Mouse (Mus musculus) mesoderm, embryonic 11.5 days (tissue): ENCODE data around the gene Cntn2.

Experiments
- DNase-seq: peaks from one replicate; pipeline ENCODE4 v3.0.0-alpha.2; 2012; ENCODE audit warnings: low read depth, low spot score

The Cntn2 gene

GRCm38 (mm10) chr1:132557901-132558631 lies 15.0 kb upstream of the Cntn2 start:
- peak; percentile 73 for DNase-seq

DNA sequence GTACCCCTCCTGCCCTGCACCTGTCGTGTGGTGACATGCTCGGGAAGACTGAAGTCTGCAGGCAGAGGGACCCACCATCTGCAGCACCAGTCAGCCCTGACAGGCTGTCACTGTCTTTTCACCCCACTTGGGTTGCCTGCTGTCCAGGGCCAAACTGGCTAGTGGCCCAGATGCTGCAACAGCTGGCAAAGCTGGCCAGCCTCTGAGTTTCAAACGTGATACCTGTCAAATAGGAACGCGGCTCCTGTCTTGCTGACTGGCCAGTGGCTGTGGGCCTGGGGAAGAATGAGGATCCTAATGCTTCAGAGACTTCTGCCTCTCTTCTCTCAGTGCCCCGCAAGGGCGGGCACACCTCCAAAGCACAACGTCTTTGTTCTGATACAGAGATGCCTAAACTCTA lies 733 bp upstream of the Cntn2 start:
- no peak for DNase-seq

GRCm38 (mm10) chr1:132541824-132542599 lies 1.0 kb downstream of the Cntn2 start:
- no peak for DNase-seq

GRCm38 (mm10) chr1:132541171-132541823 lies 1.8 kb downstream of the Cntn2 start:
- peak; percentile 56 for DNase-seq

DNA sequence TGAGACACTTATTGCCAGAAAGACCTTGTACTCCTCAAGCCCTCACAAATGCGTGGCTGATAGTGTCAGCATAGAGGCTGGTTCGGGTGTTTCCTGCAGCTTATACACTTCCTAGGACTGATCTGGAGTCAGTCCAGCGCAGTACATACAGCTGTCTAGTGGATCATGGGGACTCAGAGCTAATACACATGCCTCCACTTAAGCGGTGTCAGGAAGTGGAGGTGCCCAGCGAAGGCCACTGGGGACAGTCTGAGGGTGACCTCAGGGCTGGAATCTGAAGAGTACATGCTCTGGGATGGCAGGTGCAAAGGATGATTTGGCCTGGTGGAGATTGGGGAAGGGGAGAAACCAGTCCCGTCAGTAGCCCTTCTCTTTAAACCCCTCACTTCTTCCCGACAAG lies 2.4 kb downstream of the Cntn2 start:
- DNase-seq: no peak

GRCm38 (mm10) chr1:132537736-132538135 lies 5.3 kb downstream of the Cntn2 start:
- no peak for DNase-seq

- no peak for DNase-seq
Observed at GRCm38 (mm10) chr1:132536416-132536815, 6.6 kb downstream of the Cntn2 start.

- no peak for DNase-seq
Observed at GRCm38 (mm10) chr1:132535541-132535940, 7.5 kb downstream of the Cntn2 start.

GRCm38 (mm10) chr1:132533840-132534239 lies 9.2 kb downstream of the Cntn2 start:
- DNase-seq: no peak

GRCm38 (mm10) chr1:132532521-132532920 lies 10.5 kb downstream of the Cntn2 start:
- no peak for DNase-seq

- DNase-seq: peak; percentile 76
Observed at GRCm38 (mm10) chr1:132530631-132531191, 12.3 kb downstream of the Cntn2 start.

DNA sequence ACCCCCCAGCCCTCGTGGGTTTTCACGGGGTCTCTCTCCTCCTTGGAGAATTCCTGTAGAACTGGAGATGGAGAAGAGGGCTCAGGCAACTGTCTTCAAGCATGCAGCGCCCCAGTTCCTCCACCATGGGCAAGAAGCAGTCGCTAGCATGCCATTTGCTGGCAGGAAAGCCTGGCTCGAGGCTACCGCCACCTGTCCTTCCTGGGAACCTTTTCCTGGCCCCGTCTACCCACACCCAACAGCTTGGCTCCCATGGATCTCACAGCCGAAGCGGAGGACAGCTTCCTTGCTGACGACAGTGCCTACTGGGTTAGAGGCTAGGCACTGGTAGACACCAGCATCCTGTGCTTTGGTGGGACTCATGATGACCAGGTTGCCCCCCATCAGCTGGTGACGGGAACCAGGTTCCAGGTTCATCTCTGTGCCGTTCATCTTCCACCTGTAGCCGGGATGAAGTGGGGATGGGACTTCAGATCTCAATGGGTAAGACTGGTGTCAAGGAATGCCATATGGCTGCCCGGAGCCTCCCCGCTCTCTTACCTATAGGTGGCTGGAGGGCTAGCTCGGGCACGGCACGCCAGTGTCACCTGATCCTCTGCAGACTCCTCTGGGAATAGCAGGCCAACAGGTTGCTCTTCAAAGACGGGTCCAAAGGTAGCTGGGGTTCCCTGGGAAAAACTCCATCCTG lies 14.3 kb downstream of the Cntn2 start:
- no peak for DNase-seq

- DNase-seq: no peak
Observed at GRCm38 (mm10) chr1:132528071-132528470, 15.0 kb downstream of the Cntn2 start.

DNA sequence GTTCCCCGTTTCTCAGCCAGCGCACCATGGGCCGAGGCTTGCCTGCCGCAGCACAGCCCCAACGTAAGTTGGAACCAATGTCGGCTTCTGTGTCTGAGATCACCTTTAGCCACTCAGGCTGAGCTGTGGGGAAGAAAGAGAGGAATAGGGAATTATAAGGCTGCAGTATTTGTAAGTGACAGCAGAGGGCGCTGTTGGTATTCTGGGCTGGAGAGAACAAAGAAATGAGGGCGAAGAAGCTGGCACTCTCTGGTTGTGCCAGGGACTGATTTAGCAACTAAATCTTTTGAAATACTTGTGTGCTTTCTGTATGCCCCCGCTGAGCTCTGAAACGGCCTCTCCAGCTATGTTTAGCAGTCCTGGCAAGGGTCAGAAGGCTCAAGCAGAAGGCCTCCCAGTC lies 17.2 kb downstream of the Cntn2 start:
- peak; percentile 86 for DNase-seq

DNA sequence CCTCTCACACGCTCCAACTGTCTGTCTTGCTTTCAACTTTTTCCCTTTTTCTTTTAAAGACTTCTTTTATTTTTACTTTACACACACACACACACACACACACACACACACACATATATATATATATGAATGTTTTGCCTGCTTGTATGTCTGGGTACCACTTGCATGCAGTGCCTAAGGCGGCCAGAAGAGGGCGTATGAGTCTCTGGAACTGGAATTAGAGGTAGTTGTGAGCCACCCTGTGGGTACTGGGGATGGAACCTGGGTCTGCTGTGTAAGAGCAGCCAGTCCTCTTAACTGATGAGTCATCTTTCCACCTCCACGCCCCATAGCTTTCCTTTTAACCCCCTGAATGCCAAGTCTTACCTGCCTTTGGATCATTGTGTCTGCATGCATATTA lies 19.1 kb downstream of the Cntn2 start:
- peak; percentile 39 for DNase-seq

GRCm38 (mm10) chr1:132523048-132523447 lies 20.0 kb downstream of the Cntn2 start:
- no peak for DNase-seq

DNA sequence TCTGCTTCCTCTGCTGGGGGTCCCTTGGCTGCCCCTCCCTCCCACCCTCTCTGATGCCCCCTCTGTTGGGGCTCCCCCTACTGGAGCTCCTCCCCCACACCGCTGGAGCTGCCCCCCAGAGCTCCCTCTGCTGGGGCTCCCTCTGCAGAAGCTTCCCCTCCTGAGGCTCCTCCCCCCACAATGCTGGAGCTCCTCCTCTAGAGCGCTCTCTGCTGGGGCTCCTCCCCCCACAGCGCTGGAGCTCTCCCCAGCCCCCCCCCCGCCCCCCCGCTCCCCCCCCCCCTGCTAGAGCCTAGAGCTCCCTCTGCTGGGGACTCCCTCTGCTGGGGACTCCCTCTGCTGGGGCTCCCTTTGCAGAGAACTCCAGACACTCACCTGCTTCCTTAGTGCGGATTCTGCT lies 22.3 kb downstream of the Cntn2 start:
- peak; percentile 57 for DNase-seq

GRCm38 (mm10) chr1:132519734-132520133 lies 23.3 kb downstream of the Cntn2 start:
- DNase-seq: no peak

DNA sequence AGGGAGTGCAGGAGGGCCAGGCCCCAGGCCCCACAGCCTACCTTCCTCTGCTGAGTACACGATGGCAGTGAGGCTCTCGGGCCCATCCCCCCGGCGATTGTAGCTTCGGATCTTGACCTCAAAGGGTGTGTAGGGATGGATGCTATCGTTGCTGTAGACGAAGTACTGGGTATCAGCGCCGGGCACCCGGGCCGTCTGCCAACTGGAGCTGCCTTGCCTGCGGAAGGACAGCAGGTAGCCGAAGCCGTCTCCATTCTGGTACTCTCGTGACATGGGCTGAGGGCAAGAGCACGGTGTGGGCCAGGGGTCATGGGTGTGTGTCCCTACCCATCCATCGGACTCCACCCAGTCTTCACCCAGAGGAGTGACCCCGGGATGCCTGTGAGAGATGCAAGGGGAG lies 24.4 kb downstream of the Cntn2 start:
- no peak for DNase-seq

DNA sequence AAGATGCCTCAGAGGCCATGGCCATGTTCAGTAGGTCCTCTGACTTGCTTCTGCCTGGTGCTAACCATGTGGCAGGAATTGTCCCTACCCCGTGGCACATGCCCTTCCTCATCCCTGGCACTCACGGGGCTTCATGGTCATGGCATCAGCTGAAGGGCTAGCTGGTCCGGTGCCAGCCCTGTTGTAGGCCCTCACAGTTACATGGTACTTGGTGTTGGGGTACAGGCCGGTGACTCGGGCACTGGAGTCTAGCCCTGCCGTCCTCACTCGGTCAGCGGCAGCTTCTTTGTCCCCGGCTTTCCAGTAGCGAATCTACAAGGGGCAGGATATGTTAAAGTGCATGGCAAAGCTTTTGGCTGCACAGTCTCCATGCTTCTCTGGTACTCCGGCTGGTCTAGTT lies 26.3 kb downstream of the Cntn2 start:
- no peak for DNase-seq

- DNase-seq: no peak
Observed at GRCm38 (mm10) chr1:132515339-132515738, 27.7 kb downstream of the Cntn2 start.

GRCm38 (mm10) chr1:132512106-132512505 lies 30.9 kb downstream of the Cntn2 start:
- DNase-seq: no peak
